Mouse (Mus musculus) neural tube, embryonic 12.5 days (tissue): ENCODE results near the gene H2afx. TPM values are rescaled to one million over a fixed set of nuclear protein-coding genes. Genes with fewer than 3 reads are reported as not detected.
"Not testable (repeated sequence)": the region's sequence is repeated elsewhere in the genome, so short reads cannot be mapped to it uniquely, and the experiment has no call there.

Experiments used
- ATAC-seq: fragments of 200-750 bp; cut with Nextera tagmentation; 2 replicates; pipeline ENCODE4 v1.8.0; 2017; ENCODE audit warnings: low read depth, mild to moderate bottlenecking, moderate TSS enrichment, moderate library complexity; ENCODE audit not compliant: low FRiP score
- H3K27ac ChIP-seq: fragments of 300-500 bp; sonication (generic); 2 replicates; pipeline ENCODE4 v1.5.1; 2016
- H3K27me3 ChIP-seq: fragments of 300-500 bp; sonication (generic); replicated peaks from 2 replicates; pipeline ENCODE4 v1.6.1; 2016; ENCODE audit warnings: mild to moderate bottlenecking
- H3K36me3 ChIP-seq: fragments of 300-500 bp; sonication (generic); 2 replicates; pipeline ENCODE4 v1.6.1; 2016; ENCODE audit warnings: mild to moderate bottlenecking
- H3K4me1 ChIP-seq: fragments of 300-500 bp; sonication (generic); 2 replicates; pipeline ENCODE4 v1.6.1; 2016
- H3K4me2 ChIP-seq: fragments of 300-500 bp; sonication (generic); replicated peaks from 2 replicates; pipeline ENCODE4 v1.6.1; 2016; ENCODE audit warnings: mild to moderate bottlenecking
- H3K4me3 ChIP-seq: fragments of 300-500 bp; sonication (generic); 2 replicates; pipeline ENCODE4 v1.5.1; 2016
- H3K9ac ChIP-seq: fragments of 300-500 bp; sonication (generic); 2 replicates; pipeline ENCODE4 v1.6.1; 2016; ENCODE audit warnings: mild to moderate bottlenecking
- H3K9me3 ChIP-seq: fragments of 300-500 bp; sonication (generic); 2 replicates; pipeline ENCODE4 v1.6.1; 2016; ENCODE audit warnings: mild to moderate bottlenecking
- WGBS: fragments of 180-500 bp; shearing (Covaris S2); methylation state at CpG from one replicate; pipeline ENCODE4 v1.1.7; 2016; 5-methylcytosine and 5-hydroxymethylcytosine counted together
- polyA plus RNA-seq: library from polyadenylated mRNA; unstranded; fragments of >200 nt; fragmentation: Nextera tagmentation; extraction: Ambion mirVana; gene quantifications from 2 replicates; pipeline ENCODE4 v1.2.1, GENCODE M21; 2016

Gene H2afx
- polyA plus RNA-seq, 1 experiment from 2014 or later = 281 TPM

GRCm38 (mm10) chr9:44343781-44344421 is 9.4 kb downstream of the H2afx start, which contains the start of gene Hmbs:
TSS of gene Hmbs (minus strand) at chr9:44344228.
- Histone ChIP-seq H3K27me3 (no peaks in the 10 kb centered on the region), H3K27ac (peak within 1 kb of the TSS; percentile 88), H3K9me3 (no peaks in the 10 kb centered on the region), H3K4me3 (peak within 1 kb of the TSS; percentile 76), H3K36me3 (peaks cover 33% of the 10 kb centered on the region), H3K9ac (peak within 1 kb of the TSS; percentile 71), H3K4me2 (peak within 1 kb of the TSS; percentile 64), H3K4me1 (peaks cover 9% of the 10 kb centered on the region)
- ATAC-seq = peak; percentile 96
- under 1% methylated on average over 39 of the region's 39 CpGs for WGBS

GRCm38 (mm10) chr9:44345570-44346433 is 11.3 kb downstream of the H2afx start:
- H3K4me3 ChIP-seq = no peak overlapping the region
- H3K27me3 ChIP-seq = no peaks in the 10 kb centered on the region
- 92% methylated on average over 6 of the region's 6 CpGs for WGBS
- H3K9me3 ChIP-seq = no peaks in the 10 kb centered on the region
- H3K4me2 ChIP-seq = no peak overlapping the region
- H3K27ac ChIP-seq = no peak overlapping the region
- no peak for ATAC-seq
- H3K9ac ChIP-seq = no peak overlapping the region
- H3K36me3 ChIP-seq = peaks cover 46% of the 10 kb centered on the region
- H3K4me1 ChIP-seq = peaks cover 9% of the 10 kb centered on the region

- Histone ChIP-seq H3K27me3 (no peaks in the 10 kb centered on the region), H3K4me2 (no peak overlapping the region), H3K9me3 (no peaks in the 10 kb centered on the region), H3K36me3 (peaks cover 53% of the 10 kb centered on the region), H3K4me1 (peaks cover 9% of the 10 kb centered on the region), H3K9ac (no peak overlapping the region), H3K4me3 (no peak overlapping the region), H3K27ac (no peak overlapping the region)
- WGBS = 94% methylated on average over 9 of the region's 9 CpGs
- ATAC-seq = no peak
These were observed 12.7 kb downstream of the H2afx start for GRCm38 (mm10) chr9:44347166-44347565.

- H3K9me3 ChIP-seq = no peaks in the 10 kb centered on the region
- WGBS = 89% methylated on average over 4 of the region's 4 CpGs
- H3K36me3 ChIP-seq = peaks cover 58% of the 10 kb centered on the region
- H3K4me1 ChIP-seq = peaks cover 8% of the 10 kb centered on the region
- no peak for ATAC-seq
- no peaks in the 10 kb centered on the region for H3K27me3 ChIP-seq
- no peak overlapping the region for H3K4me3 ChIP-seq
- H3K27ac ChIP-seq = no peak overlapping the region
- no peak overlapping the region for H3K9ac ChIP-seq
- H3K4me2 ChIP-seq = no peak overlapping the region
These were observed 13.1 kb downstream of the H2afx start for GRCm38 (mm10) chr9:44347621-44348020.

GRCm38 (mm10) chr9:44348546-44348945 is 14.1 kb downstream of the H2afx start:
- H3K36me3 ChIP-seq = peaks cover 67% of the 10 kb centered on the region
- WGBS = 95% methylated on average over 4 of the region's 4 CpGs
- no peak overlapping the region for H3K27ac ChIP-seq

DNA sequence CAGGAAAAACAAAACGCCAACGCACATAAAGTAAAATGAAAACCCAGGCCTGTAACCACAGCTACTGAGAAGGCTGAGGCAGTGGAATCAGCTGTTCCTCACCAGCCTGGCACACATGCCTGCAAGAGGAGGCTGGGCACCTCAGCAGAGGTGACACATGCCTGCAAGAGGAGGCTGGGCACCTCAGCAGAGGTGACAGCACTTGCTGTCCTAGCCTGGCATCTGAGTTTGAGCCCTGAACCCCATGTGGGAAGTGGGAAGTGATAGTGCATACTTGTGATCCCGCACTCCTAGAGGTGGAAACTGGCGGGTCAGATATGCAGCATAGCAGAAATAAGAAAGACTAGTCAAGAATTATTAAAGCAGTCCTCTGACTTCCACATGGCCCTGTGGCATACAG is 16.9 kb downstream of the H2afx start:
- H3K4me1 ChIP-seq = no peaks in the 10 kb centered on the region
- WGBS = 96% methylated on average over 4 of the region's 4 CpGs
- H3K4me3 ChIP-seq = no peak overlapping the region
- H3K27me3 ChIP-seq = no peaks in the 10 kb centered on the region
- no peak overlapping the region for H3K27ac ChIP-seq
- H3K36me3 ChIP-seq = peaks cover 96% of the 10 kb centered on the region
- no peak for ATAC-seq
- H3K9me3 ChIP-seq = no peaks in the 10 kb centered on the region
- no peak overlapping the region for H3K4me2 ChIP-seq
- no peak overlapping the region for H3K9ac ChIP-seq

More at GRCm38 (mm10) chr9:44348546-44348945, 14.1 kb downstream of the H2afx start:
- Histone ChIP-seq H3K27me3 (no peaks in the 10 kb centered on the region), H3K4me3 (no peak overlapping the region), H3K4me2 (no peak overlapping the region), H3K9ac (no peak overlapping the region), H3K9me3 (no peaks in the 10 kb centered on the region), H3K4me1 (no peaks in the 10 kb centered on the region)
- ATAC-seq = no peak

- 92% methylated on average over 10 of the region's 10 CpGs for WGBS
- Histone ChIP-seq H3K4me2 (no peak overlapping the region), H3K4me3 (no peak overlapping the region), H3K9ac (no peak overlapping the region), H3K36me3 (peaks cover 98% of the 10 kb centered on the region), H3K4me1 (no peaks in the 10 kb centered on the region), H3K27ac (no peak overlapping the region), H3K27me3 (no peaks in the 10 kb centered on the region), H3K9me3 (no peaks in the 10 kb centered on the region)
- no peak for ATAC-seq
These were observed 17.8 kb downstream of the H2afx start for GRCm38 (mm10) chr9:44352337-44352736.

DNA sequence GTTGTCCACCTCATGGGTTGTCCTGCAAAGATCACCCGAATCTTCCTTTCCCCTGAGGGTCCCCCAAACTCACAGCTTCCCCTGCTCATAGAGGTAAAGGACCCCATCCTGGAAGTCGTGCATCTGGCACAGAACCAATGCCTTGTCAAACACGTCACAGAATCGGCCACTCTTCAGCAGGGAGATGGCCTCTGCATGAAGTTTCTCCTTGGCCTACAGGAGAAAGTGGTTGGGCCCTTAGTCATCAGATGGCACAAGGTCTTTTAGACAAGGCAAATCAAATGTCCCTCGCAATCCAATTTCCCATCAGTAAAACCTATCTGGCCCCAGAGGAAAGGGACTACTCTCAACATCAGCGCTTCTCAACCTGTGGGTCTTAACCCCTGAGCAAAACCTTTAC is 18.6 kb downstream of the H2afx start:
- H3K4me2 ChIP-seq = no peak overlapping the region
- WGBS = 97% methylated on average over 6 of the region's 6 CpGs
- H3K9ac ChIP-seq = no peak overlapping the region
- H3K27ac ChIP-seq = no peak overlapping the region
- H3K9me3 ChIP-seq = no peaks in the 10 kb centered on the region
- no peak for ATAC-seq
- H3K4me3 ChIP-seq = no peak overlapping the region
- no peaks in the 10 kb centered on the region for H3K27me3 ChIP-seq
- H3K4me1 ChIP-seq = no peaks in the 10 kb centered on the region
- peaks cover 95% of the 10 kb centered on the region for H3K36me3 ChIP-seq

DNA sequence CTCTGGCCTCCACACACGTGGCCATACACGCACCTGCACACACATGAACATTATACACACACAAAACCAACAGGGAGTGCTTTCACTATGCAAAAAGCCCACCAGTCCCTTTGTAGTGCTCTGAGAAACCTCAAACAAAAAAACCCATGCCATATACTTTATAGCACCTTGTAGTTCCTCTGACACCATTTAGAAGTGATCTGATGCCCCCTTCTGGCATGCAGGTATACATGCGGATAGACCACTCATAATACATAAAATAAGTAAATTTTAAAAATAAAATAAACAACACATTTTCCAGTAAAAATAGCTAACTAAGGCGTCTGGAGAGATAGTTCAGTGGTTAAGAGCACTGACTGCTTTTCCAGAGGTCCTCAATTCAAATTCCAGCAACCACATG is 22.7 kb downstream of the H2afx start:
- H3K9ac ChIP-seq = no peak overlapping the region
- no peak overlapping the region for H3K4me3 ChIP-seq
- H3K9me3 ChIP-seq = no peaks in the 10 kb centered on the region
- no peak overlapping the region for H3K4me2 ChIP-seq
- peaks cover 70% of the 10 kb centered on the region for H3K36me3 ChIP-seq
- peaks cover 7% of the 10 kb centered on the region for H3K4me1 ChIP-seq
- no peak for ATAC-seq
- 72% methylated on average over 4 of the region's 4 CpGs for WGBS
- H3K27me3 ChIP-seq = no peaks in the 10 kb centered on the region
- no peak overlapping the region for H3K27ac ChIP-seq

GRCm38 (mm10) chr9:44361190-44361917 is 26.9 kb downstream of the H2afx start, which contains the start of gene Vps11:
TSS of gene Vps11 (minus strand) at chr9:44361670.
- Histone ChIP-seq H3K4me2 (peak within 1 kb of the TSS; percentile 91), H3K4me3 (peak within 1 kb of the TSS; percentile 86), H3K27ac (no peak within 1 kb of the TSS), H3K9ac (peak within 1 kb of the TSS; percentile 83), H3K27me3 (no peaks in the 10 kb centered on the region), H3K36me3 (peaks cover 28% of the 10 kb centered on the region), H3K9me3 (no peaks in the 10 kb centered on the region), H3K4me1 (peaks cover 7% of the 10 kb centered on the region)
- ATAC-seq = peak; percentile 87
- under 1% methylated on average over 44 of the region's 44 CpGs for WGBS

- Histone ChIP-seq H3K4me2 (peak overlapping the region; percentile 91), H3K36me3 (peaks cover 23% of the 10 kb centered on the region), H3K4me3 (peak overlapping the region; percentile 86), H3K9ac (0 out of 2 replicates have a peak overlapping the region, but pooled peaks have one; percentile 83)
- not testable (repeated sequence) for H3K4me1 ChIP-seq, H3K9me3 ChIP-seq, H3K27me3 ChIP-seq, H3K27ac ChIP-seq, ATAC-seq
- WGBS = 43% methylated on average over 4 of the region's 4 CpGs
These were observed 27.4 kb downstream of the H2afx start for GRCm38 (mm10) chr9:44361931-44362330.

GRCm38 (mm10) chr9:44364480-44364879 is 30.0 kb downstream of the H2afx start:
- H3K27ac ChIP-seq = no peak overlapping the region

More at GRCm38 (mm10) chr9:44364480-44364879, 30.0 kb downstream of the H2afx start:
- Histone ChIP-seq H3K4me1 (peaks cover 7% of the 10 kb centered on the region), H3K9me3 (no peaks in the 10 kb centered on the region), H3K4me2 (no peak overlapping the region), H3K36me3 (peaks cover 4% of the 10 kb centered on the region; the same call in 1 of the 2 replicates), H3K9ac (no peak overlapping the region), H3K27me3 (no peaks in the 10 kb centered on the region), H3K4me3 (no peak overlapping the region)
- WGBS = 67% methylated on average over 3 of the region's 3 CpGs
- no peak for ATAC-seq
